Mouse (Mus musculus): ENCODE data around the gene Aym1.

Aym1 gene

DNA sequence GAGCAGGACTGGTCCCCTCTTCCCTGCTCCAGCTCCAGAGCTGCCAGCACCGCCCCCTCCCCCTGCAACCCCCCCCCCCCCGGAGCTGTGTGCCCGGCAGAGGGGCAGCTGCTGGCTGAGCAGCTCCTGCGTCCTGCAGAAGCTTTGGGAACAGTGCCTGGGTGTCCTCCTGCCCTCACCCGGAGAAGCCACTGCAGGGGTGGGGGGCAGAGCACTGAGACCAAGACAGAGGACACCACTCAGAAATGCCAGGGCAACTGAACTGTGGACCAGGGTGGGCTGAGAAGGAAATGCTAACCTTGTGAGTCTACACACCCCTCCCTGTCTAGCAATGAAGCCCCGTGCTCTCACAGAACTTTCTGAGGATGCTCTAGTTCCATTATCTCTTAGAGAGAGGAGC, at the start of gene Aym1:
Aym1 (plus strand) TSS at position 109 of the 400 bp plus-strand sequence.
- CTCF ChIA-PET = interaction anchor here in 2 of 4 experiments (0.6 to 1.3 kb wide), 2 partner anchors 25 to 204 kb away, joined by 4 to 5 read pairs; no protein-coding TSS in a partner anchor

DNA sequence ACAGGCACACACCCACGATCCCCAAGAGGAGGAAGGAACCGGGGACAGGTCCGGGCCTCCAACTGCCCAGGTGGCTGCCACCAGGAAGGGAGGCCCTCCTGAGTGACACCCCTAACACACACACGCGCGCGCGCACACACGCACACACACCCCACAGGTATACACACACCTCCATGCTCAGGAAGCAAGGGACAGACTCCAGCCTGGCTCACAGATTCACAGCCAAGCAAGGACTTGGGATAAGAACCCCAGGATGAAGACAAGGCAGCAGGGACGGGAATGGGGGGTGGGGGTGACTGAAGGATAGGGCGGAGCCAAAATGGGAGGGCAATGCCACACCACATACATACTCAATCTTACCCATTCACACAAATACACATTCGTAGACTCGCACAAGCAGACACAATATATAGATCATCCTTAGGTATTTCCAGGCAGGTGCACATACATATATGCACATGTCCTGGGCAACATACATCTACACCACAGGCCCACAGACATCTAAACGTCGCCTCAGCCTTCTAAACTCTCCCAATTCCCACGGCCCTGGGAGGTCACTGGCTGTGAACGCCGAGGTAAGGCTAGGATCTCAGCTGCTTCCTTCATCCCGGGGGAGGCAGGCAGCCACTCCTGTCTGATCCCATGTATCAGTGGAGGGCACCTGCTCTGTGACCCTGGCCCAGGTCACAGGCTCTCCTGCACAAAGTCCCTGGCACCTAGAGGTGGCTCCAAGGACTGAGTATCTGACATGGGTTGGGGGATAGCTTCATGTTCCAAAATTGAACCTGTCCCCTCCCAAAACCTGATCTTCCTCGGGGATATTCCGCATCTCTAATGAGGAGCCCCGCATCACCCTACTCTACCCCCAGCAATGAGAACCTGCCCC, 47.4 kb upstream of the Aym1 start:
- CTCF ChIA-PET = interaction anchor here (0.6 to 2.0 kb wide), 39 partner anchors 8 to 426 kb away, joined by 3 to 20 read pairs (median 4); partner anchors contain the start of genes Tmem211 (in 2 of the 4), 1700069L16Rik (in 1 of the 4) and Ficd (in 1 of the 4)
- POLR2A ChIA-PET = interaction anchor here in 3 of 4 experiments (0.5 to 2.5 kb wide), 25 partner anchors 8 to 1517 kb away, joined by 3 to 12 read pairs (median 4); partner anchors contain the start of genes Ficd (in 1 of the 3) and Tmem211 (in 1 of the 3)

More for the DNA sequence above, at the start of gene Aym1:
- POLR2A ChIA-PET = interaction anchor here (0.5 to 1.4 kb wide), 8 partner anchors 10 to 1806 kb away, joined by 3 to 4 read pairs (median 3); no protein-coding TSS in a partner anchor

DNA sequence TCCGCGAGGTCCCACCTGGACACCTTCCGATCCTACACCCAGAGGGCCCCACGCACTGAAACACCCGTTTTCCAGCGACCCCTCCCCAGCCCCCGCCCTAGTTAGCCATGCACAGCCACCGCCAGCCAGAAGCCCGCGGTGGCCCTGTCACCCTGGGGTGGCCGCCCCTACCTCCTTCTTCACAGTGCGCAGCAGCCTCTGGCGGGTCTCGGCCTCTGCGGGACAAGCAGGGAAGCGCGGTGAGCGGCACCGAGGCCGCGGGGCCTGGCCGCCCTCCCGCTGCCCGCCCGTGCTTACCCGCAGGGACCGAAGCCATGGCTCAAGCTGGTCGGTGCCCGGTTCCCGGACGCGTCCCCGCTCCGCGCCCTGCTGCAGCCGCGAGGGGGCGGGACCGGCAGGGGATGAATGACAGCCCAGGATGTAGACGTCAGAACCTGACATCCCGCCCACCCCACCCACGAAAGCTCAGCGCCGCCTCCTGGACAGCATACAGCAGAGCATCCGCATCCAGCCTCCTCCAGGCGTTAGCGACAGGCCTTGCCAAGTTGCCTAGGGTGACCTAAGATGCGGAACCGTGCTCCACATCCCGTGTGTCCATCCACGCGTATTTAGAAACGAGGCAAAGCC, 46.6 kb upstream of the Aym1 start, which contains the start of gene Sgsm1:
Sgsm1 (minus strand) TSS at position 410 of the 627 bp plus-strand sequence.
- CTCF ChIA-PET = interaction anchor here (0.6 to 2.0 kb wide), 41 partner anchors 9 to 606 kb away, joined by 3 to 20 read pairs (median 4); partner anchors contain the start of genes Tmem211 (in 2 of the 4), 1700069L16Rik (in 1 of the 4) and Ficd (in 1 of the 4)

DNA sequence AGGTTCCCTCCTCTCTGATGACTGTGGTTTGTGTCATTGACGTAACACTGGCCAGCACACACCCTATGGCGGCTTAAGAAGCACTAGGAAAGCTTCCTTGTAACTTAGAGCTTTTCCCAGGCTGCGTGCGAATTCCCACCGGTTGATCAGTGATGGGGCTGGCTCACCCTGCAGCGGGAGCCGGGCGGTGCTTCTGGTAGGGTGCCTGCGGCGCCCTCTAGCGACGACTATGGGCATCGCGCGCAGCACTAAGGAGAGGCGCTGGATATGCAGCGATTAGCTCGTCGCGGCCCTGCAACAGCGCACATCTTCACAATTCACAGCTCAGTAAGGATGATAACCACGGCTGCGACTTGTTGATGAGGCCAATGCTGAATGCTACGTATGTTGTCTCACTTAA, 43.1 kb upstream of the Aym1 start:
- CTCF ChIA-PET = interaction anchor here (0.5 to 2.8 kb wide), 100 partner anchors 9 to 750 kb away, joined by 3 to 36 read pairs (median 4); partner anchors contain the start of genes Tmem211 (in 3 of the 4), 1700069L16Rik (in 1 of the 4), Tmem119 (in 1 of the 4) and Wscd2 (in 1 of the 4)
- POLR2A ChIA-PET = interaction anchor here (0.5 to 2.1 kb wide), 38 partner anchors 10 to 530 kb away, joined by 3 to 22 read pairs (median 4); partner anchors contain the start of genes Tmem211 (in 2 of the 4) and 1700069L16Rik (in 1 of the 4)

More for the DNA sequence above, 46.6 kb upstream of the Aym1 start, which contains the start of gene Sgsm1:
- POLR2A ChIA-PET = interaction anchor here in 3 of 4 experiments (0.5 to 2.5 kb wide), 31 partner anchors 9 to 1516 kb away, joined by 3 to 12 read pairs (median 3); partner anchors contain the start of genes Ficd (in 1 of the 3) and Tmem211 (in 1 of the 3)

DNA sequence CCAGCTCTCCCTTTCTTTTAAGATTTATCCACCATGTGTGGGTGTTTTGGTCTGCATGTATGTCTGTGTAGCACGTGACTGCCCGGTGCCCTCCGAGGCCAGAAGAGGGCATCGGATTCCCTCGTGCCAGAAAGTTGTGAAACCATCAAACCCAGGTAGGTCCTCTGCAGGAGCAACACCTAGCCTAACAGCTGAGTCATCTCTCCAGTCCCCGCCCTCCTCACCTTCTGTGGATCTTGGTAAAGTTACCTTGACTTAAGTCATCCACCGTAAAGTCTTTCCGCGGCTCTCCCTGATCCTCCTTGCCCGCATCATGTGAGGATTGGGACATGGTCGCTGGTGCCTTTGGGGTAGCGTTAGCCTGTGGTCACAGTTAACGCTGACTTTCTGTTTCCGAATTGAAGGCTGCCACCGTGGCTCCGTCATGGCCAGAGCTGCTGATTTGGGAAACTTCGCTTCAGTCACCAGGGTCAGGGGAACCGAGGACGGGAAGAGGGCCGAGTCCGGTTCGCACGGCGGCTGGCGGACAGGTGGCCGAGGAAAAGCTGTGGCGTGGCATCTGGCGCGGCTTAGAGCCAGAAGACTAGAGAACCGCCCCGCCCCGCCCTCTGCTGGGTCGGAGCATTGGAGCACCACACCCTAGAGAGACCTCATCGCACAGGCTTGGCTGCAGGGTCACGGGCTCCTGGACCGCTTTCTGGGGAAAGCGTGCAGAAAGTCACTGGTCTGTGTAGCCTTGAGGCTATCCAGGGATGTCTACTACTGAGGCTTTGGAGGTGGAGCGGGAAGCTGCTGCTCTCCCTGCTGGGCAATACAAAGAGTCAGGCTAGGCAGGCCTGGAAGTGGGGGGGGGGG, 33.1 kb upstream of the Aym1 start:
- ChIA-PET POLR2A (interaction anchor here (0.6 to 5.8 kb wide), 38 partner anchors 9 to 805 kb away, joined by 3 to 34 read pairs (median 5); partner anchors contain the start of genes Sgsm1 (in 2 of the 4) and 1700069L16Rik (in 1 of the 4)), CTCF (interaction anchor here (0.6 to 4.2 kb wide), 22 partner anchors 9 to 1181 kb away, joined by 3 to 36 read pairs (median 4); partner anchors contain the start of genes 1700069L16Rik (in 1 of the 4), Sgsm1 (in 1 of the 4) and Tmem211 (in 1 of the 4))

DNA sequence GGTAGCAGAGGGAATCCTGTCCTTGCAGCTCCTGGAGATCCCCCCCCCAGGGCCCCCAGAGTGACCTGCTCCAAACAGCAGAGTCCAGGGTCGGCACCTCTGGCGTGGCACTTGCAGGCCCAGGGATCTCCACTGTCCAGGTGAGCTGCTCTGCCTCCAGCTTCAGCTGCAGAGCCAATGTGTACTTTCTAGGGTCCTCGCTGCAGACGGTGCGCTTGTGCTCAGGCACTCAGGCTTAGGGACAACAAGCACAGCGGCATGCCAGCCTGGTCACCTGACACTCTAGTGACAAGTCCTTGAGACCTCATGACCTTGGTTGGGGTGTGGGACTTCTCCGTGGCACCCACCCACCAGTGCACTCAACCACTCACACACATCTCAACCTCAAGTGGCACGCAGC, 27.6 kb upstream of the Aym1 start:
- ChIA-PET POLR2A (interaction anchor here in 2 of 4 experiments (0.6 to 1.2 kb wide), 3 partner anchors 24 to 327 kb away, joined by 3 read pairs; no protein-coding TSS in a partner anchor), CTCF (interaction anchor here in 2 of 4 experiments (1.2 to 1.4 kb wide), 2 partner anchors 19 to 402 kb away, joined by 3 to 4 read pairs; partner anchors contain the start of gene Sgsm1 (in 1 of the 2))

DNA sequence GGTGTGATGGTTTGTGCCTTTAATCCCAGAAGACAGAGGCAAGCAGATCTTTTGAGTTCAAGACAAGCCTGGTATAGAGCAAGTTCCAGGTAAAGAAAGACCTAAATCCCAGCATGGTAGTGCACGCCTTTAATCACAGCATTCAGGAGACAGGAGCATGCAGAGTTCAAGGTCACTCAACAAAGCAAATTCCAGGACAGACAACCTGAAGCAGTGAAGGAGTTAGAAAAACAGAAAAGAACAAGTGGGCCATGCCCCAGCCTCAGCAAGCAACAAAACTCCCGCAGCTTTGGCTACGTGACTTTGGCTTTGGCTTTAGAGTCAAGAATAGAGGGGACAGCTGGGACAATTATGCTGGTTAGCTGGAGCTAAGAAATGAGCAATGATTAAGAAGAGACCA, 26.9 kb upstream of the Aym1 start:
- ChIA-PET CTCF (interaction anchor here in 3 of 4 experiments (0.6 to 1.6 kb wide), 3 partner anchors 16 to 20 kb away, joined by 4 to 10 read pairs (median 6); partner anchors contain the start of gene Sgsm1 (in 1 of the 3)), POLR2A (interaction anchor here in 3 of 4 experiments (0.9 to 1.6 kb wide), 6 partner anchors 16 to 100 kb away, joined by 3 to 4 read pairs (median 3); no protein-coding TSS in a partner anchor)

DNA sequence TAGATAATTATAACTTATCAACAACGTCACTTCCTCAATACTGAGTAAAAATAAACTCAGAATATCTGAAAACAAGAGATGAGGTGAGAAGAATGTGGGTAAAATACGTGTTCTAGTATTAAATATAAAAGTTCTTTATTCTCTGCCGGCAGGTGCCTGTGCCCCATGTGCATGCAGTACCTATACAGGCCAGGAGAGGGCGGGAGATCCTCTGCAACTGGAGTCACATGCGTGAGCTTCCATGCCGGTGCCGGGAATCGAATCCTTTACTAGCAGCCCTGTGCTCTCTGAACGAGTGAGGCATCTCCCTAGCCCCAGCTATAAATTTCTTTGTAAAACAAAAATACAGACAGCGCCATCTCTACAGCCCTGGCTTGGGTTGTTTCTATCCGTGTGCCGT, 24.9 kb upstream of the Aym1 start:
- CTCF ChIA-PET = interaction anchor here in 3 of 4 experiments (0.5 to 2.1 kb wide), 25 partner anchors 8 to 1046 kb away, joined by 3 to 12 read pairs (median 3); partner anchors contain the start of genes 1700069L16Rik (in 1 of the 3), Aym1 (in 1 of the 3), Sgsm1 (in 1 of the 3) and Tmem211 (in 1 of the 3)

DNA sequence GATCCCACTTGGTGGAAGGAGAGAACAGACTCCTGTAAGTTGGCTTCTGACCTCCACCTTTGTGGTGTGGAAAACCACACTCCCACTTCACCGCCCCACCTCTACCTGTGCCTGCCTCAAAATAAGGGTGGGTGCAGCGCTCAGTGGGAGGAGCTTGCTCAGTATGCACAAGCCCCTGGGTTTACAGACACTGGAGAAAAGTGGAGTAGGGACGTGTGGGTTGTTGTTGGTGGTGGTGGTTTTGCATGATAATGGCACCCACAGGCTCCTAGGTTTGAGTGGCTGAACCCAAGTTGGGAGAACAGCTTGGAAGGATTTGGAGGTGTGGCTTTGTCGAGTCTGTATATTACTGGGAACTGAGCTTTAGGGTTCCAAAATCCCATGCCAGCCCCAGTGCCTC, 24.2 kb upstream of the Aym1 start:
- CTCF ChIA-PET = interaction anchor here (0.5 to 2.1 kb wide), 27 partner anchors 8 to 1664 kb away, joined by 3 to 12 read pairs (median 3); partner anchors contain the start of genes 1700069L16Rik (in 1 of the 4), Aym1 (in 1 of the 4) and Tmem211 (in 1 of the 4)
- POLR2A ChIA-PET = interaction anchor here (0.6 to 2.1 kb wide), 42 partner anchors 8 to 547 kb away, joined by 3 to 24 read pairs (median 4); partner anchors contain the start of genes Ficd (in 2 of the 4), Tmem211 (in 2 of the 4), Aym1 (in 1 of the 4) and Sgsm1 (in 1 of the 4)

More for the DNA sequence above, 24.9 kb upstream of the Aym1 start:
- POLR2A ChIA-PET = interaction anchor here in 3 of 4 experiments (0.6 to 2.1 kb wide), 32 partner anchors 9 to 541 kb away, joined by 3 to 24 read pairs (median 4); partner anchors contain the start of genes Aym1 (in 1 of the 3), Ficd (in 1 of the 3), Sgsm1 (in 1 of the 3) and Tmem211 (in 1 of the 3)

DNA sequence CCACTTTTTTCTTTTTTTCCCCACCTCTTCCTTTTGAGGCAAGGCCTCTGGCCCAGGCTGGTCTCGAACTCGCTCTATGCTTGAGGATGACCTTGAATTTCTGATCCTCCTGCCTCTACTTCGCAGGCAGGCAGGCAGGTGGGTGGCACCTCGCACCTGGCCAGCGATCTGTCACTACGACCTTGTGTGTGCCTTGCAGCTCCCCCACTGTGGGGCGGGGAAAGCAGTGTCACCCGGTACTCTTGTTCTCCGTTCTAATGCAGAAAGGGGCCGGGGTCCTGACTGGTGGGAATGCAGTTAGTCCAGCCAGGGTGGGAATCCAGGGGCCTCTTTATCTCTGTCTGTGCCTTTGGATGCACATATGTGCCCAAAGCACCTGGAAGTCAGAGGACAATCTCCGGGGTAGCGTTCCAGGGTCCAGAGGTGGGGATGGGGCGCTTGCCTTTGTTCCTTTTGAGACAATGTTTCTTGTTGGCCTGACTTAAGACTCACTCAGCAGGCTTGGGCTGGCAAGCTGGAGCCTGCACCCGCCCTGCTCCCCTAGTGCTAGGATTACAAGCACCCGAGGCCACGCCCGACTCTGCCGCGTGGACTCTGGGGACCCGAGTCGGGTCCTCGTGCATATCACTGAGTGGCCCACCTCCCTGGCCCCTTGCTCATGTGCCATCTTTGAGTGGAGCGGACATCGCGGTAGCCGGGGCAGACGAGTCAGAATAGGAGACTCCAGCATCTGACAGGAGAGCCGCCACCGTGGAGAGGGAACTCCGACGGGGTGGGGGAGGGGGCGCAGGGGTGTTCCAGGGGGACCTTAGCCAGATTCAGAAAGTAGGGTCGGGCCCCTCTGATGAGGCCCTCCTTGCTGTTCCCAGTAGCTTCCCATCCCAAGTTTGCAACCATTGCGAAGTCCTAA, 22.2 kb upstream of the Aym1 start:
- POLR2A ChIA-PET = interaction anchor here (0.5 to 2.8 kb wide), 36 partner anchors 9 to 674 kb away, joined by 3 to 38 read pairs (median 4); partner anchors contain the start of genes Sgsm1 (in 2 of the 4), Aym1 (in 1 of the 4) and Wscd2 (in 1 of the 4)
- CTCF ChIA-PET = interaction anchor here in 2 of 4 experiments (1.0 to 2.6 kb wide), 7 partner anchors 13 to 390 kb away, joined by 3 to 14 read pairs (median 4); partner anchors contain the start of genes Sgsm1 (in 2 of the 2), 1700069L16Rik (in 1 of the 2) and Tmem211 (in 1 of the 2)

DNA sequence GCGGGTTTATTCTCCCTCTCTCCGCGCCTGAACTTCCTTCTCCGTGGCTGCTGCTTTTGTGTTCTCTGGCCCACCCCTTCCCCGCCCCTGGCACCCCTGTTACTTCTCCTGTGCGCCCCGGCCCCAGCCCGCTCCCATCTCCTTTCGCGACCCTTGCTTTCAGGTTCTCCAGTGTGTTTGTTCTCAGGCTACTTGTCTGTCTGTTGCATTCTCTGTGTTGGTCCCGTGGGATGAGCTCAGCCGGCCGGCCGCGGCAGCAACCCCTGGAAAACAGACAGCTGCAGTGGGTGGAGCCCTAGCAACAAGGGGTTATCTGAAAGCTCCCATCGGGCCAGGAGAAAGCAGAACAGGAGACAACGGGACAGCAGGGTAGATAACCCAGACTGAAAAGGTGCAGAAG, 21.4 kb upstream of the Aym1 start:
- ChIA-PET CTCF (interaction anchor here (0.7 to 2.6 kb wide), 12 partner anchors 8 to 389 kb away, joined by 3 to 14 read pairs (median 4); partner anchors contain the start of genes Tmem211 (in 3 of the 4), Sgsm1 (in 2 of the 4) and 1700069L16Rik (in 1 of the 4)), POLR2A (interaction anchor here (0.5 to 2.8 kb wide), 43 partner anchors 9 to 675 kb away, joined by 3 to 38 read pairs (median 4); partner anchors contain the start of genes Sgsm1 (in 2 of the 4), 1700069L16Rik (in 1 of the 4), Aym1 (in 1 of the 4) and Tmem211 (in 1 of the 4))

DNA sequence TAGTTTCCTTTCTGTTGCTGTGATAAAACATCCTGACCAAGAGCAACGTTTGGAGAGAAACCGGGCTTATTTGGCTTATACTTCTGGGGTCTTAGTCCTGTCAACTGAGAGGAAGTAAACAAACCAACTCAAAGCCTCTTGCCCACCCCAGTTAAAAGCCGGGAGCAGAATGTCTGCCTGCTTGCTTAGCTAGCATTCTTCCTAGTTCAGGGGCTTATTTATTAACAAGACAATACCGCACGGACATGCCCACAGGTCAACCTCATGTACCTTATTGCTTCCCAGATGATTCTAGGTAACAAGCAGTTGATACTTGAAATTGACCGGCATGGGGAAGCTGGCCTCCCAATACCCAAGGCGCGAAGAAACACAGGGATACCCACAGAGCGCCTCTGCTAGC, 20.8 kb upstream of the Aym1 start:
- ChIA-PET CTCF (interaction anchor here (0.5 to 2.6 kb wide), 12 partner anchors 8 to 388 kb away, joined by 3 to 14 read pairs (median 4); partner anchors contain the start of genes Tmem211 (in 3 of the 4), 1700069L16Rik (in 1 of the 4) and Sgsm1 (in 1 of the 4)), POLR2A (interaction anchor here in 3 of 4 experiments (0.5 to 2.8 kb wide), 30 partner anchors 8 to 536 kb away, joined by 3 to 38 read pairs (median 5); partner anchors contain the start of genes 1700069L16Rik (in 1 of the 3), Iscu (in 1 of the 3), Sart3 (in 1 of the 3) and Sgsm1 (in 1 of the 3))

DNA sequence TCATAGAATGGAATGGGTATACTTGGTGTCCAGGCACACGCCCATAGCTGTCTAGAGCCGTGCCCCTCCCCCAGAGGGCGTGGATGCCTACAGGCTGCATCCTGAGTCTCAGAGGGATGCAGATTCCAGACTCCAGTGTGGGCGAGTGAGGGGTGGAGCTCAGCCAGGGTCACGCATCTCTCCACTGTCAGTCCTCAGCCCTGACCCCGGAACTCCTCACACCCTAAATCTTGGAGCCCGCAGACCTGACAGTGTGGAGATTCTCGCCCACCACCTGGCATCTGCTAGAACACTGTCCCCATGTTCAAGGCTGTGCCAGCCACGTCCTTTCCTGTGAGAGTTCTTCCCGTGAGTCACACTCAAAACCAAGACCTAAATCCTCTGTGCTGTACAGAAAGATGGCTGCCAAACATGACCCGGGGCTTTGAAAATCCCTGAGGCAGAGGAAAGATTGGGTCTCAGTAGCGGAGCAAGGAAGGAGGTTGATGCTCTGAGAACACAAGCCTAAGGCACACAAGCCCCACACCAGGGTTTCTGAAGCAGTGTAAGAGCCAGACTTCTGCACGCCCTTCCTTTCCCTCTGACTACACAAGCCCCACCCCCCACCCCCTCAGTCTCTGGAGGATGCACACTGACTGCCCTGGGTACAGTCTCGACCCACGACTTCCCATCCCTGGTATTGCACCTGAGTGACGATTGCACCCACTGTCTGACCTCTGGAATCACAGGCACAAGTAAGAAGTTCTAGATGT, 12.3 kb upstream of the Aym1 start:
- POLR2A ChIA-PET = interaction anchor here (0.5 to 4.8 kb wide), 12 partner anchors 9 to 529 kb away, joined by 3 to 38 read pairs (median 4); partner anchors contain the start of gene Aym1 (in 1 of the 4)
- CTCF ChIA-PET = interaction anchor here in 3 of 4 experiments (0.6 to 1.5 kb wide), 7 partner anchors 9 to 118 kb away, joined by 3 to 4 read pairs (median 3); partner anchors contain the start of genes Sgsm1 (in 1 of the 3) and Tmem211 (in 1 of the 3)

Data from embryonic stem cell, embryonic (primary cell).